Mouse (Mus musculus): ENCODE results near the gene Birc7. TPM values are rescaled to one million over a fixed set of nuclear protein-coding genes. Genes with fewer than 3 reads are reported as not detected.

Birc7 gene
- total RNA-seq, 1 experiment from 2014 or later: not detected

DNA sequence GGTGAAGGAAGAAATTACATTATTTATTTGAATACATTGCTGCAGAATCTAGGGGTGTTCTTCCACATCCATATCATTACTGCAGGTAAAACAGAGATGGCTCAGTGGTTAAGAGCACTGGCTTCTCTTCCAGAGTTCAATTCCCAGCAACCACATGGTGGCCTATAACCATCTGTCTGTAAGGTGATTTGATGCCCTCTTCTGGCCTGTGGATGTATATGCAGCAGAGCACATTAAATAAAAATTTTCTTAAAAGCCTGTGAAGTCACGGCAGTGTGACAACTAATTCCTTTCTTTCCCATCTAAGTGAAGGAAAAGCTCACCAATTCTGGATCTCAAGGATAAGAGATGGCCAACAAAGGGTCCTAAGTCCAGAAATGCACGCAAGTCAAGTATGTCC, 26.7 kb upstream of the Birc7 start:
- ATAC-seq (replicated peaks; ENCODE audit: insufficient number of reproducible peaks, low FRiP score, low TSS enrichment, poor library complexity, severe bottlenecking): no peak

DNA sequence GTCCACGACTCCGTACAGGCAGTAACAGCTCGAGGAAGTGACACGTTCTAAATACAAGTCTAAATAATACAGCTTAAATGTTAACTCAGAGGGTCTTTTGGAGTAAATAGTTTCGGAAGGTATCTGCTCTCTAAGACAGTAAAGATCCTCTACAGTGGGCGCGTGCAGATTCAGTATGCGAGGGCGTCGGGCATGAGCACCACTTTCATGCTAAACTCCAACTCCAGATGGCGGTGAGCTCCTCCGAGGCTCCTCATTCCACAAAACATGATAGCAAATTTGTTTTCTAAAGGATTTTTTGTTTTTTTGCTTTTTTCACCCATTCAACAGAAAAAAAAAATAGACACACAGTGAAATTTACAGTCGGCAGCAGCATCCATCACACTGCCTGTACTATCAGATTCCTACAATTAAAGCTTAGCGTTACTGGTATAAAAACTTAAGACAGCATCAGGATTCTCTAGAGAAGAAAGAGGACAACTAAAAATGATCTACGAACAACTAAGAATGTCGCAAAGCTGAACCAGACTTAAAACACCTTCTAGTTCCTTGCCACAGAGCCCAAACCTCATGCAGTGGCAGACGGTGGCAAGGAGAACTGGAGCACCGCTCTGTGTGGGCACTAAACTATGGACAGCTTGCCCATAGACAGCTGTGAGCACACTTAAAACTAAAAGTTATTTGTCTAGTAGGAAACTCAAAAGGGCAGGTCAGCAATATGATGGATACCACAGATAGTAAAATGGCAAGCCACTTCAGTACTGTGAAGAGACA, 24.2 kb upstream of the Birc7 start:
- no peak for ATAC-seq (replicated peaks; ENCODE audit: insufficient number of reproducible peaks, low FRiP score, low TSS enrichment, poor library complexity, severe bottlenecking)

DNA sequence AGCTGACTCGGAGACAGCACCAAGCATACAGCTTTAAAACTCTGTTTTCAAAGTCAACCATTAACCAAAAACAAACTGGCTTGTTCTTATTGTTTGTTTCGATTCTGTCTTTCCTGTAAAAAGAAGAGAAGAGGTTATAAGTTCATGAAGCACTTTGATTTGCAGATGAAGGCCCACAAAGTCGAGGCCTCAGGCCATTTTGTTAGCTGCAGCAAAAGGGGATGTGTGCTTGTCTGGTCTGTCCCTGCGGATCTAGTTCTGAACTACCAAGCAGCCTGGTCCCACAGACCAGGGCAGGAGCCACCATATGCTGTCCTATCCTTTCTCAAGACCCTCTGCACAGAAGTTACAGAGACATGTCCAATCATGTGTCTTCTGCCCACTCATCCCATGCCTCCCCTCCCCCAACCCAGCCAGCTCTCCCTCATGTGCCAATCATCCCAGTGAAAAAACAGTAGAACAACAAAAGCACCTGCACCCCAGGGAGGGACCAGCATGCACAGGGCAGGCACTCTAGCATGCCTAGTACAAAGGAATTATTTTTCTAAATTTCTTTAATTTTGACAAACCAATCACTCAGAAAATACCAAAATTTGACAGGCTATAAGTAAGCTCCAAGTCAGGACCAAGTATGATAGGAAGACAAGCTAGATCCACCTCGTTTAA, 23.1 kb upstream of the Birc7 start:
- no peak for ATAC-seq (replicated peaks; ENCODE audit: insufficient number of reproducible peaks, low FRiP score, low TSS enrichment, poor library complexity, severe bottlenecking)

DNA sequence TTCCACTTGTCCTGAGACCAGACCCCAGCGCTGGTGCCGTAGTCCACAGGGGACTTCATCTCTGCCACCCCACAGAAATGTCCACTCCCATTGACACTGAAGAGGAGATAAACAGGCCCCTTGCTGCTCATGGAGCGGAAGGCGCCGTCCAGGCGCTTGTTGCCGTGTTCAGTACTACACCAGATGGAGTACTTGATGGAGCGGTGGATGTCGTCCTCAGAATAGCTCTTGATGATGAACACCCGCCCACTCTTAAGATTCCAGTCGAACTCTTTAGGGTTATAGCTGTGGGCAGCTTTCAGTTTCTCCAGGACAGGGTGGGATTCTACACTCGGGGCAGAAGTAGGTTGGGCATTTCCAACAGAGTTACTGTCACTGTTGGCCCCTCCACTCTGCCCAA, 17.9 kb upstream of the Birc7 start:
- no peak for ATAC-seq (replicated peaks; ENCODE audit: insufficient number of reproducible peaks, low FRiP score, low TSS enrichment, poor library complexity, severe bottlenecking)

DNA sequence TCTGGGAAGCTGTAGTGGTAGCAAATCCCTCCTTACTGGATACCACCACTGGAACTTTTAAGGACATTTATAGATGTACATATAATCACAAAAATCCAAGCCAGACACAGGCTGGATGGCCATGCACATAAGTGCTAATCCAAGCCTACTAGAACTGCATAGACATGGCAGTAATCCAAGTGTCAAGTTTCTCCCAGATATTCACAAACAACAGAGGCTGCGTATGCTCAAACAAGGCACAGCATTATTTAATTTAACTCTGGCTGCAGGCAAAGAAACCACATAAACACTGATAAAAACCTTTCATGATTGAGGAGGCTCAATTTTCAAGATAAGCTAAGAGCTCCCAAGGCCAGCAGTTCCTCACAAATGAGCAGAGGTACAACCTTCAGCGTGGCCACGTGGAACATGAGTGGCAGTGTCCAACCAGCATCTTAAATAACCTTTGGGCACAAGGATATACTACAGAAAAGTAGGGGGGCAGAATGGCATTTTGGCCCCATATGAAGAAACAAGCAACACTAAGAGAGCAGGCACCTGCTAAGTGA, 12.9 kb upstream of the Birc7 start:
- ATAC-seq (replicated peaks; ENCODE audit: insufficient number of reproducible peaks, low FRiP score, low TSS enrichment, poor library complexity, severe bottlenecking): no peak

DNA sequence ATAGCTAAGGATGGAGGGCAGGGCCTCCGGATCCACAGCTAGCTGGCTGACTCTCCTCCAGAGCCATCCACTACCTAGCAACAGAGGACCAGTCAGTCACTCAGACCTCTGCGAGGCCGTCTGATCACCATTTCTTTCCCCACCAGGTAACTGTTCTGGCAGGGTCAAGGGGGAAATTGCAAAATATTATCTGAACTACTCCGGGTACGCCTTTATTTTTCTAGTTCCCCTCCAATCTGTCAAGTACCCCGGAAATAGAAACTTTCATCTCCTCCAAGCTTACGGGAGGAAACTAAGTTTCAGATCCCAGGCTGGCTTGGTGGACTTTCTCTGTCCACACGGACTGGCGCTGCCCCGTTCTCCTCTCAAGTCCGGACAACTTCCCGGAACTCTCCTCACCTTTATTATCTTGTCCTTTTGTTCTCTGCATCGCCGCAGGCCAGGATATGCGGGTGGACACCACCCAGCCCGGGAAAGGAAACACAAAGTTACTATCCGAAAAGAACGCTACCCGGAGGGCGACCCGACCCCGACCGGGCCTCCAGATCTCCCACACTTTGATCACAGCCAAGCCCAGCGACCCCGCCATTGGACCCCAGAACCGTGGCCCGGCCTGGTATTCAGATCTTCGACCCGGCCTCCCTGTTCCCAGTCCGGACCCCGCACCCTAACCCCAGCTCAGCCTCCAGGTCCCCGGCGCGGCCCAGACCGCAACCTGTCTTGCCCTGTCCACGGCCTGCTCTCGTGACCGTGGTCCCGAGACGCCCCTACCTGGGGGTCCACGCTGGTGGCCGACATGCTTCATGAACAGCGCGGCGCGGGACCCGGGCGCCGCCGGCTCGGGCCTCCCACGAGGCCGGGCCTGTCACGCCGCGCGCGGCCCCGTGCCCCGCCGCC, 8.7 kb upstream of the Birc7 start:
- ATAC-seq (replicated peaks; ENCODE audit: insufficient number of reproducible peaks, low FRiP score, low TSS enrichment, poor library complexity, severe bottlenecking): 0 out of 2 replicates have a peak, but pooled peaks have one; percentile 4

DNA sequence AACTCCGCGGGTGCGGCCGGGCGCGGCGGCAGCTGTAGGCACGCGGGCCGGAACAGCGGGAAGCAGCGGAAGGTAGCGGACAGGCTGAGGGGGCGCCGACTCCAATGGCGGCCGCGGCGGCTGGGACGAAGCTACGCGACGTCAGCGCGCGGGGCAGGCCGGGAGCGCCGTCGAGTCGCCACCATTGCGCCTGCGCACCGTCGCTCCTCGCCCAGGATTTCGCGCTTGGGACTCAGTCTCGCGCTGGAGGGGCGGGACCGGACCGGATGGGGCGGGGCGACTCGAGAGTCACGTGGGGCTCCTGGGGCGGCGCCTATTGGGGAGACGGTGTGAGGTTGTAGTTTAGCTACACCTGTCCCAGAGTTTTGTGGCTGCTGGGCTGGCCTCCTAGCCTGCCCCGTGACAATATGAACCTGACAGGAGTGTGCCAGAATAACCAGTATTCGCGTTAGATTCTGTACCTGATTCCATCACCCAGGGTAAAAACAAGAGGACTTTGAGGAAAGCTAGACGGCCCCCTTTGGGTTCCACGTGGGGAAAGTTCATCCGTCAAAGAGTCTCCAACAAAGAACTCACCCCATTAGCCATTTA, 7.9 kb upstream of the Birc7 start, which contains the start of gene Ythdf1:
Ythdf1 (minus strand) TSS at position 140 of the 591 bp plus-strand sequence.
- ATAC-seq (replicated peaks; ENCODE audit: insufficient number of reproducible peaks, low FRiP score, low TSS enrichment, poor library complexity, severe bottlenecking): peak; percentile 83

DNA sequence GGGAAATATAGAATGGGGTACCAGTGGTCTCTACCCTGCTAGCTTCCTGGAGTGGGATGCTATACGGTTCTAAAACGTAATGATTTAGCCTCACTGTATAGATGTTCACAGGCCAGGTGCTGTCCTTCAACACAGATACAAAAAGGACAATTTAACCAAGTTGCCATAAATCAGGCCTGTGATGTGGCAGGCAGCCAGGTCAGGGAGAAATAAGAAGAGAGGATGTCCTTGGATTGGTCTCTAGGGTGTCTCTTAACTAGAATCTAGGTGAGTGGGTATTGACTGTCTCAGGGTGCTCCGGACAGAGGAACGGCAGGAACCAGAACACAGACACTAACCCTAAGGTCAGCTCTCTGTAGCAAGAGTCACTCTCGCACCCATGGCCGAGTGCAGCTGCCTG, 6.1 kb upstream of the Birc7 start:
- no peak for ATAC-seq (replicated peaks; ENCODE audit: insufficient number of reproducible peaks, low FRiP score, low TSS enrichment, poor library complexity, severe bottlenecking)

DNA sequence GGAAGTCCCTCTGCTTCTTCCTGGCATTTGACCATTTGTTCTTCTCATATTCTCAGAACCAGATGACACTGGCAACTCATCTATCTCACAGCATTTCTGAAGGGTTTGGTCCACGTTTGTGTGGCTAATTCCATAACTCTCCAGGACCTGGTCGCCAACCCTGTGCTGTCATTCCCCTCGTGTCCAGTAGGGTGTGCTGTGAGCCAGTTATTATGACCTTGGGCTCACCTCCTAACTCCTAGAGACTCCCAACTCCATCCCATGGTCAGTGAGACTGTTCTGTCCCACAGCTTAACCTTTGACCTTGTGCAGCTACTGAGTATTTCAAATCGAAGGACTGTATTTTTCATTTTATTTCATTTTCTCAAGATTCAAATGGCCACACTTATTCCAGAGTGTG, 3.6 kb upstream of the Birc7 start:
- ATAC-seq (replicated peaks; ENCODE audit: insufficient number of reproducible peaks, low FRiP score, low TSS enrichment, poor library complexity, severe bottlenecking): 0 out of 2 replicates have a peak, but pooled peaks have one; percentile 43

DNA sequence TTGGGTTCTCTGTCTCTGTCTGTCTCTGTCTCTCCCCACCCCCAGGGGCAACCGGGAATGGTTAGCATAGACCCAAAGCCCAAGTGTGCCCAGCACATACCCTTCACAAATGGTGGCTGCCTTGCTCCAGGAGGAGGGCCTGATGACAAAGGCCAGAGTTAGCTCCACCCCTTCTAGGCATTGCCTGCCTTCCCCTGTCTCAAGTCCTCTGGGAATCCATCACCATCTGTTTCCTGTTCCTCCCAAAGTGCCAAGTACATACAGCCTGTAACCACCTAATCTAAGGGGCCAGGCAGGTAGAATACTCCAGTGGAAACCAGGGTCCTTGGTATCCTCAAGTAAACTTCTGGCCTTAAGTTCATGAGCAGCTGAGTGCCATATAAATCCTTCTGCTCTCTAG, 3.6 kb downstream of the Birc7 start:
- ATAC-seq (replicated peaks; ENCODE audit: insufficient number of reproducible peaks, low FRiP score, low TSS enrichment, poor library complexity, severe bottlenecking): no peak

DNA sequence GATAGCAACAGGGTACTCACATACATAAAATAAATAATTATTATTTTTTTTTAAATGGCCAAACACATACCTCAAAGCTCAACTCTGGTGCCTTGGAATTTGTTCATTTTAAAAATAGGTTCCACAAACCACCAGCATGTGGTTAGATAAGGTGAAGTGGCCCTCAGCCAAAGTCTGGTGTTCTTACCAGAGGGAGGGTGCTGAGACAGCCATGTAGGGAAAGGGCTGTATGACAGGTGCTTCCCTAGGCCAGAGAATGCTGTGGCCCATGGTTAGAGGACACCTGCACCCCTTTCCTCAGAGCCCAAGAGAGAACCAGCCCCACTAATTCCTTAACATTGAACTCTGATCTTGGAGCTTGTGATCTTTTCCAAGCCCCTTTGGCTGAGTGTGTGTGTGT, 11.4 kb downstream of the Birc7 start:
- no peak for ATAC-seq (replicated peaks; ENCODE audit: insufficient number of reproducible peaks, low FRiP score, low TSS enrichment, poor library complexity, severe bottlenecking)

DNA sequence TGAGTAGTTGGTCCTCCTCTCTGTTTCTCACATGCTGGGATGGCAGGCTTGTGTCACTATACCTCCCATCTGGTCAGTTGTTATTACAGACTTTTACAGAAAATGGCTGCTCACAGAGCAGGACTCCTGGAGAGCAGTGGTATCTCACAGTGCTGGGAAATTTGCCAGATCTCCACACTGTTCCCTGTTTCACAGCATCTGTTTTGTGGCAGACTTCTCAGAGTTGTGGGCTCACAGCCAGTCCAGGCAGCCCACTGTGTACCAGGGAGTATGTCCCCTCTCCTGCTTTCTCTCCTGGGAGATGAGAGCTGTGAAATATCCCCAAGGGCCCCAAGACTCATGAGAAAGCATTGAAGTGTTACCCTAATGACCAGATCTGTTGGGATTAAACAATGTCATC, 13.0 kb downstream of the Birc7 start:
- no peak for ATAC-seq (replicated peaks; ENCODE audit: insufficient number of reproducible peaks, low FRiP score, low TSS enrichment, poor library complexity, severe bottlenecking)

DNA sequence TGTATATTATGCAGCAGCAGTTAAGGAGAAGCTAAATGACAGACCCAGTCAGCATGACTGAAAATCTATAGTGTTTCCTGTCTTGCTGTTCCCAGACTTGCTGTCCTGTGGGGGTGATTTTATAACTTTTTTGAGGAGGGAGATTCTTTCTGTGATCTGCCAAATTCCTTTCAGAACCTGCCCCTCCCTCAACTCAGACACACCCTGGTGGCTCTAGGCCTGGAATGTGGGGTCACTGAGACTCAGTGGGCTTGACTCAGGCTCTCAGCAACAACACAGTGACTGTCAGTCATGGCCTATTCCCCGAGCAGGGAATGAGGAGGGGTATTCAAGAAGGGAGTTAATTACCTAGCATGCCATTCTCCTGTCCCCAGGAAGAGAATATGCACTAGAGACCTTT, 21.1 kb downstream of the Birc7 start:
- ATAC-seq (replicated peaks; ENCODE audit: insufficient number of reproducible peaks, low FRiP score, low TSS enrichment, poor library complexity, severe bottlenecking): no peak

DNA sequence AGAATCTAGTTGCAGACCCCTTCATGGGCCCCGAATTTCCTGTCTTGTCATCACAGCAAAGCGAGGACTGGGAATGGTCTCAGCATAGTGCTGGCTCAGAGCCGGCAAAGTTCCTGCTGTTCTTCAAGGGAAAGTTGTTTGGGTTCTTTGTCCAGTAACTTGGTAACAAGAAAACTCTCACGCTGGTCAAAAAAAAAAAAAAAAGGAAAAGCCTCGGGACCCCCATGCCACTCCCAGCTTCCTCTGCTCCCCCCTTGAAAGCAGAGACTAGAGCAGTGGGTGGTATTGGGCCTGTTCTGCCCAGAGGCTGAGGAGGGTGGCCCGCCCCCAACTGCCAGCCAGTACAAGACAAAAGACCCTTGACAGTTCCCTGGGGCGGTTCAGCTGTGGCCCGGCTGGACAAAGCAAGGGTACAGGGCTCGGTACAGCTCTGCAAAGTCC, 23.9 kb downstream of the Birc7 start:
- ATAC-seq (replicated peaks; ENCODE audit: insufficient number of reproducible peaks, low FRiP score, low TSS enrichment, poor library complexity, severe bottlenecking): no peak

DNA sequence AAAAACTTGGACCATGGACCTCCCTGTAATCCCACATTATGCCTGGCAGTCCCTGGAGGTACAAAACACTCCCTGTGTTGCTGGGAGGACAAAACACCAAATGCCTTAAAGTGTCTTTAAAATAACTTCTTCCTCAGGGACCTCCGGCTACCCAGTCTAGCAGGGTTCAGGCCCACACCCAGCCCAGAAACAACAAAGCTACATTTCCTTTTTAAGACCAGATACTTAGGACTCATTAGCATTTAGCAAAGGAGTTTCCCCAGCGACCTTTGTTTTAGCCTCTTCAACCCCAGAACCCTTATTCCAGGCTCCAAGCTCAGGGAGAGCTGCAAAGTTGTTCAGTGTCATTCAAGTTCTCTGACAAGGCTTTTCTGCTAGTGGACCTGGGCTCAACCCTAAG, 24.8 kb downstream of the Birc7 start:
- ATAC-seq (replicated peaks; ENCODE audit: insufficient number of reproducible peaks, low FRiP score, low TSS enrichment, poor library complexity, severe bottlenecking): no peak

DNA sequence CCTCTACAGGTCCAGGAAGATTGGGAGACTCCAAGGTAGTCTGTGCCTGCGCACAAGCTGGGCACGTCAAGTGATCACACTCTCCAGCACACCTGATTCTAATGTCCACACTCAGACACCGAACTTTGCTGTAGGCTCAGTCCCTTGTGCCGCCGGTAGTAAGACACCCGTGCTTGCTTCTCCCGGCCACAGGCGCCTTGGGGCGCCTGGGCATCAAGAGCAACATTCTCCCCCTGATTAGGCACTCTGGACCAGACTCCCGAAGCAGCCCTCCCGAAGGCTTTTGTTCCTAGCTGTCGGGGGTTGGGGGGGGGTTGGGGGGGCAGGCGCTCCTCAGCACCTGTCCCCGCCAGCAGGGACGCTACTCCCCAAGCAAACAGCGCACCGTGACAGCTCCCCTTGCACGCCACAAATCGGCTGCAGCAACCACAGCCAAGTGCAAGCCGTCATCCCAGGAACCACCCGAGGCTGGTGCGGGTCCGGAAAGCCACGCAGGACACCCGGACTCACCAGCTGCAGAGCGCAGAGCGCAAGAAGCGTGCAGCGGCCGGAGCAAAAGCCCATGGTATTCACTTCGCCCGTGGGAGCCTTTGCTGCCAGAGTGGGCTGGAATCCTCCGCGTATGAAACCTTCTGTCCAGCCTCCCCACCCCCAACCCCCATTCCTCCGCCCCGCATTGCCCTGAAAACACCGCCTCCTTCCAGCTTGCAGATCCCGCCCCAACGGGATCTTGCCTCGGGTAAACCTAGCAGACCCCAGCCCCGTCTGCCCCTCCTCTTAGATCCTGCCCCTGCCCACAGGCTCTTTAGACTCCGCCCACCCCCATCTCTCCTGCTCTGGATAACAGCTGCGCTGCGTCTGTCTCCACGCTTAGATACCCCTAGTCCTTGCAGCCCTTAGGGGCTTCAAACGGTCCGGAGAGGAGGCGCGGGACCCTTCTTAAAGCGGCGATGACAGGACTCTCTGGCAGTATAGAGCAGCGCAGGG, 25.5 kb downstream of the Birc7 start, which contains the start of gene Nkain4:
Nkain4 (minus strand) TSS at position 639 of the 987 bp plus-strand sequence.
- no peak for ATAC-seq (replicated peaks; ENCODE audit: insufficient number of reproducible peaks, low FRiP score, low TSS enrichment, poor library complexity, severe bottlenecking)

DNA sequence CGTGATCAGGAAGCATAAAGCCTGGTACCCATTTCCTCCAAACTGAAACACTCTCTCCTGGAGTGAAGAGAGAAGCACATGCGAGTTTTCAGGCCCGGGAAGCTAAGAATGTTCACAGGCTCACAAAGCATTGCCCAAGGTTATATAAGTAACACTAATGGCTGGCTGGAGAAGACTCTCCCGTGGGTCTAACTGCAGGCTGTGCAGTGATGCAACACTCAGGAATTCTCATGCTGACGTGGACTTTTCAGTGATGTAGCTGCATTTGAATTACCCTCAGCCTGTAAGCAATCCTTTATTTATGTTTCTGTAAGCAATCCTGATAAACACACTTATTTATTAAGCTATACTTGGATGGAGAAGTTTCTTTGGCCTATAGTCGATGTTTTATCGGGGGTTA, 30.8 kb downstream of the Birc7 start:
- ATAC-seq (replicated peaks; ENCODE audit: insufficient number of reproducible peaks, low FRiP score, low TSS enrichment, poor library complexity, severe bottlenecking): no peak

Data from monocyte, adult 5-6 weeks (primary cell).